Mouse (Mus musculus) E14TG2a.4 (cell line): ENCODE data around the gene 9130023H24Rik.
A peak's percentile ranks its signal among the peaks of the same experiment; 100 is the strongest.

Source experiments
- H3K27me3 ChIP-seq: 2 replicates; pipeline ENCODE4 v1.6.1; 2014; ENCODE audit warnings: low read length, control low read depth; ENCODE audit not compliant: insufficient read depth
- H3K36me3 ChIP-seq: 2 replicates; pipeline ENCODE4 v1.6.1; 2014; ENCODE audit warnings: low read length, control low read depth; ENCODE audit not compliant: insufficient read depth
- H3K4me1 ChIP-seq: replicated peaks from 2 replicates; pipeline ENCODE4 v1.6.1; 2014; ENCODE audit warnings: low read depth, low read length, control low read depth
- H3K4me3 ChIP-seq: replicated peaks from 2 replicates; pipeline ENCODE4 v1.5.1; 2014; ENCODE audit warnings: mild to moderate bottlenecking, low read length
- H3K9me3 ChIP-seq: 2 replicates; pipeline ENCODE4 v1.6.1; 2014; ENCODE audit warnings: low read length, control low read depth
- CTCF ChIP-seq: conservative IDR thresholded peaks from 2 replicates; pipeline ENCODE4 v1.5.1; 2014; ENCODE audit warnings: low read length
- NANOG ChIP-seq: IDR thresholded peaks from 2 replicates; pipeline ENCODE4 v1.6.1; 2014; ENCODE audit warnings: borderline replicate concordance, low read length, mixed read lengths
- POU5F1 ChIP-seq: IDR thresholded peaks from 2 replicates; pipeline ENCODE4 v1.6.1; 2014; ENCODE audit warnings: low read length, borderline replicate concordance

Gene 9130023H24Rik

DNA sequence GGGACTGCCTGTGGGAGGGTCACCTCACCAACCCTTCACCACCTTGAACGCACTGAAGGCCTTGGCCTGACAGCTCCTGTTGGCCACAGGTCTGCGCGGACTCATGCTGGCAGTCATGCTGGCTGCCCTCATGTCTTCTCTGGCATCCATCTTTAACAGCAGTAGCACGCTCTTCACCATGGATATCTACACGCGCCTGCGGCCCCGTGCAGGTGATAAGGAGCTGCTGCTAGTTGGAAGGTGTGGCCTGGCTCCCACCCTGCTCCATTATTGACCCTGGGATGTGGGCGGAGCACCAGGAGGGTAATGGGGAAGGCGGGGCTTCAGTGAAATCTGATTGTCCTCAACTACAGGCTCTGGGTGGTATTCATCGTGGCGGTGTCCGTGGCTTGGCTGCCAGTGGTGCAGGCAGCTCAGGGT is 32.6 kb upstream of the 9130023H24Rik start:
- H3K4me3 ChIP-seq, result peak overlapping the region; percentile 56
- H3K4me1 ChIP-seq, result peaks cover 52% of the 10 kb centered on the region
- peaks cover 31% of the 10 kb centered on the region for H3K36me3 ChIP-seq
- H3K9me3 ChIP-seq, result no peaks in the 10 kb centered on the region
- TF ChIP-seq CTCF, result no peak
- no peak for TF ChIP-seq POU5F1
- TF ChIP-seq NANOG, result no peak
- peaks cover 45% of the 10 kb centered on the region for H3K27me3 ChIP-seq

DNA sequence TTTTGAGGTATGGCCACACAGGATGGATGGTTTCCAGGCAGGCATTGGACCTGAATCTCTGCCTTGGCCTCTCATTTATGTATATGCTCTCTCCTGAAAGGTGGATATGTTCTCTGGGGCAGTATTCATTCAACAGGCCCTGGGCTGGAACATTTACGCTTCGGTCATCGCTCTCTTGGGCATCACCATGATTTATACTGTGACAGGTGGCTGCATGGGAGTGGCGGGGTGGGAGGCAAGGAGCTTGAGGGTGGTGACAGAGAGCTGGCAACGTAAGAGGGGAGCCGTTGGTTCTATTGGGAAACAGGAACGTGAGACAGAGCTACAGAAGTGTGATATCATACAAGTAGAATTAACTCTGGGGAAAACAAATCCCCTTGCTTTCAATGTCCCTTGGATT is 30.0 kb upstream of the 9130023H24Rik start:
- peak overlapping the region; percentile 41; the same call in 1 of the 2 replicates for H3K4me3 ChIP-seq
- peaks cover 45% of the 10 kb centered on the region for H3K4me1 ChIP-seq
- peaks cover 8% of the 10 kb centered on the region for H3K36me3 ChIP-seq
- H3K9me3 ChIP-seq, result no peaks in the 10 kb centered on the region
- TF ChIP-seq POU5F1, result no peak
- TF ChIP-seq CTCF, result no peak
- no peak for TF ChIP-seq NANOG
- peaks cover 59% of the 10 kb centered on the region for H3K27me3 ChIP-seq

DNA sequence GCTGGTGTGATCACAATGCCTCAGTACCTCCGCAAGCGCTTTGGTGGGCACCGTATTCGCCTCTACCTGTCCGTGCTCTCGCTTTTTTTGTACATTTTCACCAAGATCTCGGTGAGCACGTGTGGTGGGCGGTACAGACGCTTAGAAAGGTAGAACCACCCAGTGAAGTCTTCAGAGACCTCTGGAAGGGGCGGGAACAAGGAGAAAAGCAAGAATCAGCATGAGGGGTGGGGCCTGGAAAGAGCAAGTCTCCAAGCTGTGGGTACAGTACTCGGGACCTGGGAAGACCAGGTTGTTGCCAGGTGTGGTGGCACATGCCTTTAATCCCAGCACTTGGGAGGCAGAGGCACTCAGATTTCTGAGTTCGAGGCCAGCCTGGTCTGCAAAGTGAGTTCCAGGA is 29.6 kb upstream of the 9130023H24Rik start:
- peaks cover 62% of the 10 kb centered on the region for H3K27me3 ChIP-seq
- TF ChIP-seq POU5F1 (no peak), CTCF (no peak), NANOG (no peak)
- H3K4me3 ChIP-seq, result peak overlapping the region; percentile 41
- H3K9me3 ChIP-seq, result no peaks in the 10 kb centered on the region
- peaks cover 45% of the 10 kb centered on the region for H3K4me1 ChIP-seq
- peaks cover 7% of the 10 kb centered on the region; the same call in 1 of the 2 replicates for H3K36me3 ChIP-seq

DNA sequence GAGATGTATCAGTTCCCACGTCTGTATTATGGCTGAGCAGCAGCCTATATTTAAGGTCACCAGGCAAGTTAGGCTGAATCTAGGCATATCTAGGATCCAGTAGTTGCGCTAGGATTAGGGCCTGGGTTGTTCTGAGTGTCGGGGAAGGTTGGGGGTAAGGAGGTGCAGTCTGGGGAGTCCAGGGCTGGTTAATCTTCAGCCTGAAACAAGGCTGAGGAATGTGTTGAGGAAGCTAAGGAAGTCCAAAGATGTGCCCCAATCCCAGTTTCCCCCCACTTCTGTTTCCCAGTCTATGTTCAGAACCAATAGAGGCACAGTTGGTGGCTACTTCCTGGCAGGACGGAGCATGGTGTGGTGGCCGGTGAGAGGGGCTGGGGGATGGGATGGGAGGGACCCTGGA is 28.2 kb upstream of the 9130023H24Rik start:
- peaks cover 34% of the 10 kb centered on the region for H3K4me1 ChIP-seq
- H3K9me3 ChIP-seq, result no peaks in the 10 kb centered on the region
- H3K27me3 ChIP-seq, result peaks cover 54% of the 10 kb centered on the region
- H3K36me3 ChIP-seq, result no peaks in the 10 kb centered on the region
- H3K4me3 ChIP-seq, result no peak overlapping the region
- TF ChIP-seq CTCF (no peak), NANOG (no peak), POU5F1 (no peak)

DNA sequence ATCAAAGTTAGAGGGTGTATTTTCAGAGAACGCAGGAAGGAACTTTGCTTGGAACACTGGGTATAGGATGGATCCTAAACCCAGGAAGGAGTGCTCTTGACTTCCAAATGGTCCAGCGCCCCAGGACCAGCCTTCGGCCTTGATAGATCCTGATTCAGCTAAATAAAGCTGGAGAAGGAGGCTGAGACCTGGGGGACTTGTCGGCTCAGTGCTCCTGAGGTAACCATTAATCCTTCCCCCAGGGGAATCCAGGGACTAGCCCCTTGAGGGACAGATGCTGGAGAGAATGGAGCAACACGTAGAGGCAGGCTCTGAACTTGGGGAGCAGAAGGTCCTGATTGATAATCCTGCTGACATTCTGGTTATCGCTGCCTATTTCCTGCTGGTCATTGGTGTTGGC is 27.6 kb upstream of the 9130023H24Rik start, which contains the start of gene Slc5a2:
TSS of gene Slc5a2 (plus strand) at position 247 of the 400 bp plus-strand sequence.
- TF ChIP-seq NANOG (no peak), CTCF (no peak)
- H3K27me3 ChIP-seq, result peaks cover 55% of the 10 kb centered on the region
- H3K4me3 ChIP-seq, result no peak within 1 kb of the TSS
- H3K36me3 ChIP-seq, result no peaks in the 10 kb centered on the region
- peaks cover 27% of the 10 kb centered on the region for H3K4me1 ChIP-seq
- H3K9me3 ChIP-seq, result no peaks in the 10 kb centered on the region

DNA sequence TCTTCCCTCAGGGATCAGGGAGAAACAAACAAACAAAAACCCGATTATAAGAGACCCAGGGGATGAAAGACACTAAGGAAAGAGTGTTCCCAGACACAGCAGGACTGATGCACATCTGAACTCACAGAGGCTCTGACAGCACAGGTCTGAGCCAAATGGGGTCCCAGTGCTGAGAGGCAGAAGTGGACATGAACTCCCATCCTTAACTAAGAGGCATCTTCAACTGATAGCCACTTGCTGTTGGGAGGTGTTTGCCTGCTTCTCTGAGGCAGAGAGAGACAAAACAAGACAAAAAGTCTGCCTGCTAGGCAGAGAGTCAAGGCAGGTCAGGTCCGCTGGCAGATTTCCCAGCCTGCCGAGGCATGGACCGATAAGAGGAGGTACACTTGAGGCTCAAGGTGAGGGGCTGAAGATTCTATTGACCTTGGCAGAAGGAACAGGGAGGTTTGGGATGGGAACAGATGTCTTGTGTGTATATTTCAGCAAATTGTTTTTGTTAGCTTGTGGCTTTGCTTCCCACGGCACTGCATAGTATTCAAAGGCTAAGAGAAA is 19.0 kb upstream of the 9130023H24Rik start:
- Histone ChIP-seq H3K27me3 (peaks cover 67% of the 10 kb centered on the region), H3K36me3 (no peaks in the 10 kb centered on the region), H3K4me1 (peaks cover 15% of the 10 kb centered on the region), H3K9me3 (no peaks in the 10 kb centered on the region), H3K4me3 (no peak overlapping the region)
- TF ChIP-seq POU5F1 (no peak), CTCF (no peak), NANOG (no peak)

DNA sequence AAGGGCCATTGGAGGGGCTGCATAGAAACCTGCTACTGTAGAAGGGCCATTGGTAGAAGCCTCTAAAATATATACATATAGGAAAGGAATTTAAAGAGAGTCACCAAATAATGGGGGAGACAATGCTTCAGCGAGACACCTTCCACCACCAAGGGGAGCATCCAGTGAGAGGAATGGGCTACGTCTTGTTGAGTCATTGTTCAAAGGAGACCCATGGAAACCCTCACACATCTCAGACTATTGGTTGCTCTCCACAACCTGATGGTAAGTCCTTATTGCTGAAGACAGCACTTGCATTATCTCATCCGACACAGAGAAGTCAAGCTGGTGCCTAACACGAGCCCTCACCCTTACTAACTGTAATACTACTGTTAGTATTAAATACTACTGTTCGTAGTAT is 17.9 kb upstream of the 9130023H24Rik start:
- no peaks in the 10 kb centered on the region for H3K9me3 ChIP-seq
- H3K36me3 ChIP-seq, result no peaks in the 10 kb centered on the region
- H3K27me3 ChIP-seq, result peaks cover 75% of the 10 kb centered on the region
- H3K4me1 ChIP-seq, result peaks cover 18% of the 10 kb centered on the region
- TF ChIP-seq CTCF, result no peak
- TF ChIP-seq POU5F1, result no peak
- no peak for TF ChIP-seq NANOG
- no peak overlapping the region for H3K4me3 ChIP-seq

DNA sequence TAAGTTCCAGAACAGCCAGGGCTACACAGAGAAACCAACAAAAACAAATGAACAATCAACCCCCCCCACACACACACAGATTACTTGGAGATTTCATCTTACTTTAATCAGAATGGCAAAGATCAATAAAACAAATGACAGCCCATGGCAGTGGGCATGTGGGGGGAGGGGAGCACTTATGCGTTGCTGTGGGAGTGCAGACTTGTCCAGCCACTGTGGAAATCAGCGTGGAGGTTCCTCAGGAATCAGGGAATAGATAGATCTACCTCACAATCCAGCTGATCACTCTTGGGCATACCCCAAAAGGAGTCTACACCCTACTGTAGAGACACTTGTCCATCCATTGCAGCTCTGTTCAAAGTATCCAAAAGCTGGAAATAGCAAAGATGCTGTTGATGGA is 17.1 kb upstream of the 9130023H24Rik start:
- no peak overlapping the region for H3K4me3 ChIP-seq
- H3K9me3 ChIP-seq, result no peaks in the 10 kb centered on the region
- peaks cover 18% of the 10 kb centered on the region for H3K4me1 ChIP-seq
- TF ChIP-seq POU5F1 (no peak), CTCF (no peak), NANOG (no peak)
- H3K27me3 ChIP-seq, result peaks cover 75% of the 10 kb centered on the region
- H3K36me3 ChIP-seq, result no peaks in the 10 kb centered on the region

DNA sequence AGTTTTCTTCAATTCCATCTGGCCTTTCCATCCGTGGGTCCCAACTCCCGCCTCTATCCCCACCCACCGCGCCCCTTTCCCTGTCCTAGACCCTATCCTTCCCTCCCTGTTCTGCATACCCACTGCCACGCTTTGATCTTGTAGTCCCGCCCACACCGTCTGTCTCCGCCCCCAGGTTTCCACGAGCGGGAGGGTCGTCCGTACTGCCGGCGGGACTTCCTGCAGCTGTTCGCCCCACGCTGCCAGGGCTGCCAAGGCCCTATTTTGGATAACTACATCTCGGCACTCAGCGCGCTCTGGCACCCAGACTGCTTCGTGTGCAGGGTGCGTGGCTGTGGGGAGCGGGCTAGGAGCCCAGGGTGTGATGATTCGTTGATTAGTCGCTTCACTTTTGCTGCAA is 14.8 kb upstream of the 9130023H24Rik start:
- no peaks in the 10 kb centered on the region for H3K9me3 ChIP-seq
- H3K4me3 ChIP-seq, result peak overlapping the region; percentile 74
- no peak for TF ChIP-seq CTCF
- TF ChIP-seq POU5F1, result no peak
- no peak for TF ChIP-seq NANOG
- H3K36me3 ChIP-seq, result no peaks in the 10 kb centered on the region
- peaks cover 18% of the 10 kb centered on the region for H3K4me1 ChIP-seq
- peaks cover 72% of the 10 kb centered on the region for H3K27me3 ChIP-seq
